Mouse (Mus musculus) heart, adult 2 months (tissue): ENCODE measurements around the gene Pfkfb3.

Experiments used
- CTCF ChIP-seq: fragments of 200-600 bp; IDR thresholded peaks from 2 replicates; pipeline ENCODE4 v1.8.1; 2022; ENCODE audit warnings: antibody characterized with exemption, mild to moderate bottlenecking, moderate library complexity
- EP300 ChIP-seq: fragments of 200-500 bp; IDR thresholded peaks from 2 replicates; pipeline ENCODE4 v1.6.1; 2011; ENCODE audit warnings: low read depth, low read length, control low read depth; ENCODE audit not compliant: insufficient read depth
- POLR2A ChIP-seq: fragments of 200-500 bp; IDR thresholded peaks from 2 replicates; pipeline ENCODE4 v1.6.1; 2011; ENCODE audit warnings: mild to moderate bottlenecking, low read depth, low read length, control low read depth; ENCODE audit not compliant: insufficient read depth

- TF ChIP-seq CTCF (no peak), EP300 (no peak), POLR2A (no peak)
Observed at GRCm38 (mm10) chr2:11521758-11522157, 32.1 kb downstream of the Pfkfb3 start.
